Mouse (Mus musculus) bone marrow macrophage, adult 2 months (primary cell): ENCODE data around the gene Specc1l.

ENCODE experiments used
- CTCF ChIP-seq: IDR thresholded peaks from 2 replicates; pipeline ENCODE4 v1.5.1; 2012; ENCODE audit warnings: low read depth, mild to moderate bottlenecking, low read length, moderate library complexity
- POLR2A ChIP-seq: IDR thresholded peaks from 2 replicates; pipeline ENCODE4 v1.6.1; 2012; ENCODE audit warnings: mild to moderate bottlenecking, low read depth, low read length, borderline replicate concordance

DNA sequence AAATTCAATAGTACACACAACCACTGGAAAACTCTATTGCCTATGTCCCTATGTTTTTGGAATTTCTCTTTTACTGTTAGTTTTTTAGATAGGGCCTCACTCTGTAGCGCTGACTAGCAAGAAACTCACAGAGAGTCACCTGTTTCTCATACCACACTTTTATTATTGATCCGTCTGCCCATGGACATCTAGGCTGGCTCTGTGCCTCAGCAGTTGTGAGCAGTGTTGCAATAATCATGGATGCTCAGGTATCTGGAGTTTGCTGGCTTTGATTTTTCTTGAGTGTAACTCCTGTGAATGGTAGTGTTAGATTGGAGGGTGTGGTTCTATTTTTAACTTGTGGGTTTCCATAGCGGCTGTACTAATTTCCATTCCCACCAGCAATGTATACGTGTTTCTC lies 143.5 kb downstream of the Specc1l start:
- TF ChIP-seq POLR2A (no peak), CTCF (no peak)
